Mouse (Mus musculus) megakaryocyte, adult 5-6 weeks (primary cell): ENCODE measurements around the gene Tmem240. TPM values are rescaled to one million over a fixed set of nuclear protein-coding genes. Genes with fewer than 3 reads are reported as not detected.
"Not testable (repeated sequence)": the region's sequence is repeated elsewhere in the genome, so short reads cannot be mapped to it uniquely, and the experiment has no call there.

Source experiments
- ATAC-seq: 2 replicates; pipeline ENCODE4 v1.8.0; 2016; ENCODE audit warnings: mild to moderate bottlenecking, inconsistent platforms; ENCODE audit not compliant: poor library complexity, severe bottlenecking
- total RNA-seq, 2 experiments: library from RNA; stranded (forward) in 1 of 2; stranded (reverse) in 1 of 2; fragments of 153-499, 151-499 nt in 1 of 2; fragments of 221-1000, 200-1000 nt in 1 of 2; gene quantifications; 2 replicates each; pipeline versions ENCODE4 v1.2.3 to v1.2.4; 2015 to 2017

Gene Tmem240
- total RNA-seq (2015): 0.09 and 0.30 TPM in 2 replicates
- total RNA-seq (2017): 0.18 TPM in 1 of 2 replicates, not detected in the other

DNA sequence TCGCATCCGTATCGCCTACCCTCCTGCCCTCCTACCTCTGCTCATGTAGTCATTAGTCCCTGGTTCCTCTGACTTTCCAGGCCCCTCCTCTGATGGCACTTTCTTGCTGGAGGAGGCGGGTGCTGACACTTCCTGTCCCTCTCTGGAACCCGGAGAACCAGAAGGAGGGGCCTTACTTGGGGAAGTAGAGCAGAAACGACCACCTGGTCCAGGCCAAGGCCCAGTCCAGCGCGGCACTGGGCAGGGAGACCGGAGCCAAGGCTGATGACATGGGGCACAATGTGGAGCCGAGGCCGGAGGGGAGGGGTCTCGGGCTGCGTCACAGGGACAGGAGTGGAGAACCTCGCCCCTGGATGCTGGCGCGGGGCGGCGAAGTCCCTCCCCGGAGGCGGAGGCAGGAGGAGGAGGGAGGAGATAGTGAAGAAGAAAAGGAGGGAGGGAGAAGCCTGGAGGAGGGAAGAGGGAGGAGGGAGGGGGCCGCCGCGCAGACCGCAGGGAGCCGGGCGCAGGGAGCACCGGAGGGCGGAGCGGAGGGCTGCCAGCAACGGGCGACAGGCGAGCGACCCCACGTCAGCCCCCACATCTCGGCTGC is at the start of gene Tmem240:
TSS of gene Tmem240 (plus strand) at position 451 of the 592 bp plus-strand sequence.
- ATAC-seq: peak; percentile 89

DNA sequence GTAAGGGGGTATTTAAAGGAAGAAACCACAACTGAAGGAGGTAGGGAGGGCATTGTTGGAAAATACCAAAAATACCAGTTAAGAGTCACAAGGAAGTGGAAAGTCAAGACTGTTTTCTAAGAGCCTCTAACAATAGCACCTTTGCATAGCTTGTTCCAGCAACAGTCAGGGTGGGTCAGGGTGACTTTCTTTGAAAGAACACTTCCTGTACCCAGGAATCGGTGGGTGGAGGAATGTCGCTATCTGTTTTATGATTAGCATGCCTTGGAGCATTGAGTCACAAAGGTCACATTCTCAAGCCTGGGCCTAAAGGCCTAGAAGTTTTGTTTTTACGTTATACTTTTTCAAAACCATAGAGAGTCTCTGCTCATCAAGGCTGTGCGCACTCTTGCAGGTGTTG is 46.8 kb upstream of the Tmem240 start:
- ATAC-seq: not testable (repeated sequence)

DNA sequence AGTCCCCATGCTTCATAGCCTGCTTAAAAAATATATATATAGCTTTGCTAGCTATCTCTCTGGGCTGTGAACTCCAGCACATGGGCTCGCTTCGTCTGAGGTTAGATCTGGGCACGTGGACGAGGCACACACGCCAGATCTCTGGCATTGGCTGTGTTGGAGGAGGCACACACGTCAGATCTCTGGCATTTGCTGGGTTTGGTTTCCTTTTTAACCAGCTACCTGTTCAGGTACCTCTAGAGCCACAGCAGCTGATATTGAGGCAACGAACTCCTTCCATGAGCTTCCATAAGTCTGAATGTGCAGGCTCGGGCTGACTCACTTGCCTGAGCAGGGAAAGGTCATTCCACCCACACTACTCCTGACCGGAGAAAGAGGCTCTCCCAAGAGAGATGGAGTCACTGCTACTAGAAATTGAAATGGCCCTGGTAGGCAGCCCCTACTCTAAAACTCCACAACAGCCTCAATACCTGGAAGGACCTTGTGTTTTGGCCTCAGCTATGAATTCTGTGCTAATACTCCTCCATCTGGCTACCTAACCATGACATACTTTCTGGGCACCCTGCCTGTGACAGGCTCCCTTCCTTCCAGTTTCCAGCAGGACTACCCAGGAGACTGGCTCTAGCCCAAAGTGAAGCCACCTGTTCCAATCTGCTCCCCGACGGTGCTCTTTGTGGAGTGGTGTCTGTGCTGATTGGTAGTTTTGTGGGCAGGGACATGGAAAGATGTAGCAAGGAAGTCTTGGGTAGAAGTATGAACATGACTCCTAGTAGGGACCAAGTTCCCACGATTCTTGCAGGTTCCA is 43.8 kb upstream of the Tmem240 start:
- ATAC-seq: no peak

DNA sequence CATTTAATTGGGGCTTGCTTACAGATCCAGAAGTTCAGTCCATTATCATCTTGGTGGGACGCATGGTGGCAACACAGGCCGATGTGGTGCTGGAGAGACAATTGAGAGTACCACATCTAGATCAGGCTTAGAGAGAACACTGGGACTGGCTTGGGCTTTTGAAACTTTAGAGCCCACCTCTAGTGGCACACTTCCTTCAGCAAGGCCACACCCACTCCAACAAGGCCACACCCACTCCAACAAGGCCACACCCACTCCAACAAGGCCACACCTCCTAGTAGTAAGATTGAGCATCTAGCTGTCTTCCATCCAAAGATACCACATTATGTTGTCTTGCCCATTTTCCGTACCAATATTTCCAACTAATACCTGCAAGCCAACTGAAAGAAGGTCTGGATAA is 42.2 kb upstream of the Tmem240 start:
- ATAC-seq: no peak

DNA sequence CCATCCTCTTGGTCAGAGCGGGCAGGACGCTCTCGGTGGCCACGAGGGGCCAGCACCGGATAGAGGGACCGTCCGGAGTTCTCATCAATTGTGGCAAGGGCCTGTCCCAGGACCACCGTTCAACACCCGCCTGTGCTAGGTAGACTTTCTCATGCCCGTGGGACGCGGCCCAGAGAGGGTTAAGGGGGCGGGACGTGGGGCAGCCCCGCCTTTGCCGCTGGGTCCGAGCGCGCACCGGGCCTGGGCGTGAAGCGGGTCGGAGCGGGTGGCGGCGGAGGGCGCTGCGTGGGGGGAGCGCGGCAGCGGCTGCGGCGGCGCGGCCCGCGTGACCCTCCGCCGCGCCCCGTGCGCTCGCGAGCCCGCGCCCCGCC is 40.5 kb upstream of the Tmem240 start, which contains the start of gene Fndc10:
TSS of gene Fndc10 (plus strand) at position 232 of the 371 bp plus-strand sequence.
- peak; percentile 52 for ATAC-seq

DNA sequence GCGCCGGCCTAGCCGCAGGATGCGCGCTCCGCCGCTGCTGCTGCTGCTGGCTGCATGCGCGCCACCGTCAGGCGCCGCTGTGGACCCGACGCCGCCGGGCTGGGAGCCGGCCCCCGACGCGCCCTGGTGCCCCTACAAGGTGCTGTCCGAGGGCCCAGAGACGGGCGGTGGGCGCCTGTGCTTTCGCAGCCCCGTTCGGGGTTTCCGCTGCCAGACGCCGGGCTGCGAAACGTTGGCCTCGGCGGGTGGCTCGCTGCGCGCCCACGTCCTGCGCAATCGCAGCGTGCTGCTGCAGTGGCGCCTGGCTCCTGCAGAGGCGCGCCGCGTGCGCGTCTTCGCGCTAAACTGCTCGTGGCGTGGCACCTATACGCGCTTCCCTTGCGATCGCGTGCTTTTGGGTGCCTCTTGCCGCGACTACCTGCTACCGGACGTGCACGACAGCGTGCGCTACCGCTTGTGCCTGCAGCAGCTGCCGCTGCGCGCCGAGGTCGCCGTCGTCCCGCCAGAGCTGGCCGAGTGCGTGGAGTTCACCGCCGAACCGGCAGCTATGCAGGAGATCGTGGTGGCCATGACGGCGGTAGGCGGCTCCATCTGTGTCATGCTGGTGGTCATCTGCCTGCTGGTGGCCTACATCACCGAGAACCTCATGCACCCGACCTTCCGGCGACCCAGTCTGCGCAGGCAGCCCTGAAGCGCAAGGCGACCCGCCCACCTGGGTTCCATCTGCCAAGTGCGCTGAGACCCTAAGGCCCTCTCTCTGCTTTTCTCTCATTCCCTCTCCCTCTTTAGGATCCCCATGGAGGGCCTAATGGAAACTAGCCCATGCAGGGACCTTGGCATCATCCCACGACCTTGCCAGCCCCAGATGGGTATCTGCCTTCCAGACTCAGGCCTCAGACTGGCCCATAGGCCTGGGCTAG is 39.9 kb upstream of the Tmem240 start:
- ATAC-seq: peak; percentile 85

DNA sequence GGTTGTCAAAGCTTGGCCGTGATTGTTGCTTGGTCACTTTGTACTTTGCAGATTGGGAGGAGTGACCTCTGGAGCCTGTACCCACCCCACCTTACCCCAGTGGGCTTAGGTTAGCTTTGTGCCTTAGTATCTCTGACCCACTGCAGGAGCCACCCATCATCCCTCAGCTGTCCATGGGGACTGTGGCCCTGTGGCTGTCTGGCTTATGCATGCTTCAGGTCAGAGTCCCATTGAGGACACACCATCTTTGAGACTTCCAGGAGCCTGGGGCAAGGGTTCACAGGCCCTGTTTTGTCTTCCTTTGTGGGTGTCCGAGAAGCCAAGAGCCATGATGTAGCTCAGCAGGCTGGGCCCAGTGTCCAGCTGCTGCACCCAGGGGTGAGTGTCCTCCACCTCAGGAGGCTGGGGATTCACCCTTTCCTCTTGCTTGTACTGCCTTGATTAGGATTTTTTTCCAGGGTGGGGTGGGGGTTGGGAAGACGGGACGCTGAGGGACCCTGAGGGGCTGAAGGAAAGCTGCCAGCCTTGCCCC is 39.0 kb upstream of the Tmem240 start:
- ATAC-seq: no peak

DNA sequence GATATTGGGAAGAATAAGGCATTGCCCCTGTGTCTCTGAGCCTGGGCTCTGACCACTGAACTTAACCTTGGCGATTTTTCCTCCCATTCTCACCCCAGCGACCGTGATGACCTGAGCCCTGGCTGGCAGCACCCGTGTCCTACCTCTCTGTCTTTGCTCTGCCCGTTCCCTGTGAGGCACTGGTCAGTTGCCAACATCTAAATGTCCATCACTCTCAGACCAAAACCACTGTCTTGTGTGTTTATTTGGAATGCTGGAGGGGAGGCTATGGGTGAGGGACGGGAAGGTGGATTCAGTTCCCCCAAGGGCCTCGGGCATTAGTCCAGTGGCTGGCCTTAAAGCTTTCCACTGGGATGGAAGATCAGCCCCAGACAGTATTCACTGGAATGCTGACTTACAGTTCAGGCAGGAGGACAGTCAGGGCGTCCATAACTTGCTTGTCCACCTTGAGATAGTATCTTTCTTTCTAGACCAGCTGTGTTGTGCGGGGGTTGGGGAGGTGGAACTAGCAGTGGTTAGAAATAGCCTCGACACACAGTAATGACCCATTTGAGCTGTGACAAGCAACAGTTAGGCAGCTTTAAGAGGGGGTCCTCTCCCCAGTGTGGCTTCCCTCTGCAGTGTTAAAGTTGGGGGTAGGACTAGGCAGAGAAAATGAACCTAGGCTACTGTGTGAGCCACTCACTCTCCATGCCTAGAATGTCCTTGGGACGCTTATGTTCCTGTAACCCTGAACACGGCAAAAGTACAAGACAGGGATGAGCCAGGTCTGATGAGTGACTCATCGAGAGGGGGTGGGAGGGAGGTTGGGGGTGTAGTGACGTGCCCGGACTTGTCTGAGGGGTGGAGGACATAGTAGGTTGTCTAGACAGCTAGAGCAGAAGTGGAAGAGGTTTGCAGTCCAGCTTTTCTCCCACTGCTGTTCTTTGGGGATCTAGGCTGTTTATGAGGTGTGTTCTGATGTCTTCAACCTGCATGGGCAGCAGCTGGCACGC is 38.0 kb upstream of the Tmem240 start:
- no peak for ATAC-seq

DNA sequence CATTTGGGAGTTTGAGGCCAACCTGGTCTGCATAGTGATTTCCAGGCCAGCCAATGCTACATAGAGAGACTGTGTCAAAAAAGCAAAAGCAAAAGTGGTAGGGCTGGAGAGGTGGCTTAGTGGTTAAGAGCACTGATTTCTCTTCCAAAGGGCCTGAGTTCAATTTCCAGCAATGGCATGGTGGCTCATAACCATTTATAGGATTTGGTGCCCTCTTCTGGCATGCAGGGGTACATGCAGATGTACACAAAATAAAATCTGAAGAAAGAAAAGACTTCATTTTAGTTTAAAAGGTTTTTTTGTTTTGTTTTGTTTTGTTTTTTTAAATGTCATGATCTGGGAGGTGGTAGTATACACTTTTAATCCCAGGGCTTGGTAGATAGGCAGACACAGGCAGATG is 34.2 kb upstream of the Tmem240 start:
- ATAC-seq: peak; percentile 33; the same call in 1 of the 2 replicates

DNA sequence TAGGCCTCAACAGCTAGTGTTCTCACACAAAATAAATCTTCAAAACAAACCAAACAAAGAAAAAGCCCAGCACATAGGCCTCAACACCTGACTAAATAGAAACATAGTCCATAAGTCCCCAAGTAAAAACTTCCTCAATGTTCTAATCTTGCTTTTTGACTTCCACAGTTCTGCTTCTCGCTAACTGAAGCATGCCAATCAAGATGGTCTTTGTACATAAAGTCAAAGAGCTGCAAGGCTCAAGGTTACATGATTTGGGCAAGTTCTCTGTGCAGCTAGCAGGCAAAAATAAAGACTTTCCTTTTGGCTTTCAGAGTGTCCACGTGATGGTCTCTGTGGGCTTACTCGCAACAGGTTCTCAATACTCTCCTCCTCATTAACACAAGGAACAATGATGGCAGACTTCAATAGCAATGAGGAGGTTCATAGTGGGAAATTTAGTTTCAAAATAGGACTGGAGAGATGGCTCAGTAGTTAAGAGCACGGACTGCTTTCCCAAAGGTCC is 31.1 kb upstream of the Tmem240 start:
- no peak for ATAC-seq

DNA sequence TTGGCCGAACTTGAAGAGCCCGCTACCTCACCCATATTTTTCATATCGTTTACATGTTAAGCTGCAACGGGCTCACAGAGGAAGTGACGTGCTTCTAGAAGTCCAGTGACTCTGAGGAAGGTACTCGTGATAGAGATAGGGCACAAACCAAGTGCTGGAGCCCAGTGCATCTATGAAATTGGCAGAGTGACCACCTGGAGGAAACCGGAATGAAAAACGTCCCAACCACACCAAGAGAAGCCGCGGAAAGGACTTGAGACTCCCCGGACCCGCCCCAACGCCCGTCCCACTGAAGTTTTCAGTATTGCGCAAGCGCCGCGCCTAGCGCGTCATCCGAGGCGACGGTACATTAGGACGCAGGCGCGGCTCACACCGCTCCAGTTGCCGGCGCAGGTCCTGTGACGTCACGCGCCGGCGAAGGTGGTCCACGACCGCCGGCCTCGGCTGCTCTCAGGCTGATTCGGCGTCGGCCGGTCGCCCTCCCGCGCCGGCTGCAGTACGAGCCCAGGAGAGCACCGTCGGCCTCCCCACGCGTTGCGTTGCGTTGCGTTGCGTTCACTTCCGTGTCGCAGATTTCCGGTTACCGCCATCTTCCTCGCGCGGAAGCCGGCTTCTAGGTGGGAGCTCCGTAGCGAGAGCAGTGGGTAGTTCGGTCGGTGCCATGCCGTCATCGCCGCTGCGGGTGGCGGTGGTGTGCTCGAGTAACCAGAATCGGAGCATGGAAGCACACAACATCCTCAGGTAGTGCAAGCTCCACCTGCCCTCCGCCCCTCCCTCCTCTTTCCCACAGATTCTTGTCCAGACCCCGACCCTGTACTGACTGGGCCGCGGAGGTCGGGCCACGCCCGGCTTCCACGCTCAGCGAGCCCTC is 29.6 kb upstream of the Tmem240 start, which contains the start of gene Ssu72:
TSS of gene Ssu72 (plus strand) at position 80 of the 871 bp plus-strand sequence.
- ATAC-seq: peak; percentile 72

DNA sequence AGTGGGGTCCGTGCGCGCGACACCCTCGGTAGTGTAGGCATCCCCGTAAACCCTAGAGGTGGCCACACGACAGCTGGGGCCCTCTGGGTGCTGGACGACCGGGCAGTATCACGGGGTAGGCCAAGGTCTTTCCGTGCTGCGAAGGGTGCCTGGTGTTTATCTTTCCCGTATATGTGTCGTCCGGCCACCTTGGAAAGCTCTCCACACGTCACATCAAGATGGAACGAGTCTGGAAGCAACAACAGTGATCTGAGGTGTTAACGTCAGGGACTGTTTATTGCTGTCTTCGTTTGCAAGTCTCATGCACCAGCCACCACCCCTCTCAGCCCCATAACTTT is 29.0 kb upstream of the Tmem240 start:
- peak; percentile 43; the same call in 1 of the 2 replicates for ATAC-seq

DNA sequence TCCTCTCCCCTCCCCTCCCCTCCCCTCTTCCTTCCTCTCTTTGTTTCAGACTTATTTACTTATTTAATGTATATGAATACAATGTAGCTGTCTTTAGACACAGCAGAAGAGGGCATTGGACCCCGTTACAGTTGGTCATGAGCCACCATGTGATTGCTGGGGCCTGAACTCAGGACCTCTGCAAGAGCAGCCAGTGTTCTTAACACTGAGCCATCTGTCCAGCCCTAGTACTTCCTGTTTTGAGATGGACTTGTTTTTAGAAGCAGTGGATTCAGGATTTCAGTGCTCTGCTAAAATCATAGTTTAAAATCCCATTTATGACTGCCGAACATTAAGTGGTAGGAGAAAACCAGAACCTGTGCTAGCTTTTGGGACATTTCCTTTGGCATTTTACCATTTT is 26.0 kb upstream of the Tmem240 start:
- no peak for ATAC-seq

DNA sequence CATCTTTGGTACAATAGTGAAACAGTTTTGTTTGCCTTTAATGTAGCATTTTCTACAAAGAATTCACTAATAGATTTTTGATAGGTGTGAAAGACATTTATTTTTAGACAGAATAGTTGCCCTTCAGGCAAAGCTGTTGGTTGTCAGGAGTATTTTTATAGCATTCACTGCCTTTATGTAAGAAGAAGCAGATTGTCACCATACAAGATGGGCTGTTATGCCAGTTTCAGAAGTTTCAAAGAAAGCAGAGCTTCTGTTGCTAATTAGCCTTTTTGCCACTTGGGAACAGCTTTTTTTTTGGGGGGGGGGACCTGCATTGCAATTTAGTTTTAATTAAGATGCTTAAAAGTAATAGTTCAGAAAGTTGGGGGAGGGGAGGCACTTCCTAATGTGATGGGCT is 25.6 kb upstream of the Tmem240 start:
- no peak for ATAC-seq

DNA sequence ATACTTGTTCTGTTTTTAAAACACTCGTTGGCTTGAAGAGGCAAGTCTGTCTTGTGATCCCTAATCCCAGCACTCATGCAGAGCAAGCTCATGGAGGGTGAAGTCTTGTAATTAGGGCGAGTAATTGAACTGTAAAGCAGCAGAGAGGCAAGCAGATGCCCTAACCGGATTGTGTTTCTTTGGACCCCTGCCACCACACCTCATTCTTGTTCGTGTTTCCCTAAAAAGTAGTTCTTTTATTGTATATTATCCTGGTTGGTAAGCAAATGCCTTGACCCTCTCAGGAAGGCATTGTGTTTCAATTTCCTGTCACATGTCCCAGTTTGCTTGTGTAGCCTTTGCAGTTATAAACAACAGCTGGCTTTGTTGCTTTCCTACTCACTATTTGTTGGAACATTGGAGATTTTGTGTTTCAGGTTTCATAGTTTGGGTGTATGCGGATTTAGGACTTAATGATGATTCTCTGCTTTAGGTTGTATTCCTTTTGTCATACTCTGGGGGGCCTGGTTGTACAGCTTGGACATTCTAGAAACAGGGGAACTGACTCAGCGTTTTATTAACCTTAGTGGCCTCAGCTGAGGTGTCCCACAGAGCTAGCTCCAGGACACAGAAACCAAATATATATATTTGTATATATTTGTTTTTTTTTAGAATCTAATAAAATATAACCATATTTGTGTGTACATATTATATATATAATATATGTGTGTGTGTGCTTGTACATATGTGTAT is 23.9 kb upstream of the Tmem240 start:
- ATAC-seq: peak; percentile 52; the same call in 1 of the 2 replicates

DNA sequence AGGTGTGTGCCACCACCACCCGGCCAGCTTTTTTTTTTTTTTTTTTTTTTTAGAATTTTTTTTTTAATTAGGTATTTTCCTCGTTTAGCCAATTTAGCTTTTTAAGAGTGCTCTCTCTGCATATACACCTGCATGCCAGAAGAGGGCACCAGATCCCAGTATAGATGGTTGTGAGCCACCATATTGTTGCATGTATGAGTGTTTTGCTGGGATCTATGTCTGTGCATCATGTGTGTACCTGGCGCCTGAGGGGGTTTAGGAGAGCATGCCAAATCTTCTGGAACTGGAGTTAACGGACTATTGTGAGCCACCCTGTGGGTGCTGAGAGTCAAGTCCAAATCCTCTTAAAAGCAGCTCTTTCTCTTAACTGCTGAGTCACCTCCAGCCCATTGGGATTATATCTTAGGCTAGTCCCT is 12.9 kb upstream of the Tmem240 start:
- ATAC-seq: peak; percentile 60

DNA sequence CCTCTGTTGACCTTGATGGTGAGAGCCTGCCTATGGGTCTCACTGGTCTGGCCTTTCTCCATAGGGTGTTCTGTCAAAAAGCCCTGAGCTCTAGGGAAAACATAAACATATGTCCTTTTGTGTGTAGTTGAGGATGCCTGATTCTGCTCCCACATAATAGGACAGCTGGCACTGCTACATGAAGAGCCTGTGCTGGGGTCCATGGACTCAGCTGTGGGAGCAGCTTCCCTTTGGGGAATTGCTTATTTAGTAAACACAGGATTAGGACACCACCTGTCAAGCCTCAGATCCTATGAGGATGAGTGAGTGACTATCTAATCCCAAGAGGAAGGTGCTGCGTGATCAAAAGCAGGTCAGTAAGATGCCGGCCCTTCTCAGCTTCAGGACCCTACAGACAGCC is 6.6 kb upstream of the Tmem240 start:
- no peak for ATAC-seq

DNA sequence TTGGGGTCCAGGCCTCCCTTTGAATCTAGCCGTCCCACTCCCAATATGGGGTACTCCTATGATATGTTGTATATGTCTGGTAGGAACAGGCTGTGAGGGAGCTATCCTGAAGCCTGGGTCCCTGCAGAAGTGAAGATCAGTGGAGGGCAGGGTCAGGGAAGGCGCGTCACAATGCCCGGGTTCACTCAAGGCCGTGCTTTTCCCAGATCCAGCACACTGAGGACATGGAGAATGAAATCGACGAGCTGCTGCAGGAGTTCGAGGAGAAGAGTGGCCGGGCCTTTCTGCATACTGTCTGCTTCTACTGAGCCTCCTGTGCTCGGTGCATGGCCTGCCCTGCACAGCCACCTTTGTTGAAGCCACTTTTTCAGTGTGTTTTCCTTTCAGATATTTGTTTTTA is 1.3 kb upstream of the Tmem240 start:
- ATAC-seq: no peak
